Mouse (Mus musculus): ENCODE results near the gene Wwtr1. TPM values are rescaled to one million over a fixed set of nuclear protein-coding genes. Genes with fewer than 3 reads are reported as not detected.
A peak's percentile ranks its signal among the peaks of the same experiment; 100 is the strongest.

Wwtr1 gene
- 30.2 and 30.9 TPM in 2 replicates for polyA plus RNA-seq (2014; fragmentation: Nextera tagmentation; extraction: Ambion mirVana)

- no peaks in the 10 kb centered on the region for H3K27me3 ChIP-seq (replicated peaks; ENCODE audit: control insufficient read depth, insufficient read depth, low read length)
- peaks cover 22% of the 10 kb centered on the region for H3K4me1 ChIP-seq (ENCODE audit: control insufficient read depth, insufficient read depth, low read length)
- peak within 1 kb of the TSS; percentile 95 for H3K27ac ChIP-seq (replicated peaks; ENCODE audit: low read depth, low read length)
- H3K36me3 ChIP-seq (ENCODE audit: control insufficient read depth, insufficient read depth, low read length) = peaks cover 5% of the 10 kb centered on the region
- DNase-seq (ENCODE audit: low spot score) = peak; percentile 98
- peak within 1 kb of the TSS; percentile 84 for H3K4me2 ChIP-seq (ENCODE audit: low read depth, low read length)
- peak within 1 kb of the TSS; percentile 85 for H3K9ac ChIP-seq (ENCODE audit: low read depth, low read length)
- ATAC-seq (ENCODE audit: low read depth) = peak; percentile 93
- 0% methylated on average over 22 of the region's 36 CpGs for WGBS
- no peaks in the 10 kb centered on the region for H3K9me3 ChIP-seq (ENCODE audit: control insufficient read depth, low read length)
- peak within 1 kb of the TSS; percentile 83 for H3K4me3 ChIP-seq (ENCODE audit: low read depth, low read length)
Observed at GRCm38 (mm10) chr3:57575660-57576055, at the start of gene Wwtr1. TSS of gene Wwtr1 (minus strand) at chr3:57575910.

- no peak for DNase-seq (ENCODE audit: low spot score)
- Histone ChIP-seq H3K4me3 (ENCODE audit: low read depth, low read length) (no peak overlapping the region), H3K4me2 (ENCODE audit: low read depth, low read length) (no peak overlapping the region), H3K36me3 (ENCODE audit: control insufficient read depth, insufficient read depth, low read length) (no peaks in the 10 kb centered on the region), H3K9ac (ENCODE audit: low read depth, low read length) (no peak overlapping the region), H3K9me3 (ENCODE audit: control insufficient read depth, low read length) (no peaks in the 10 kb centered on the region), H3K27me3 (replicated peaks; ENCODE audit: control insufficient read depth, insufficient read depth, low read length) (no peaks in the 10 kb centered on the region), H3K4me1 (ENCODE audit: control insufficient read depth, insufficient read depth, low read length) (no peaks in the 10 kb centered on the region), H3K27ac (replicated peaks; ENCODE audit: low read depth, low read length) (no peak overlapping the region)
- ATAC-seq (ENCODE audit: low read depth) = no peak
- WGBS = 78% methylated on average over 4 of the region's 4 CpGs
Observed at GRCm38 (mm10) chr3:57619718-57620117, 44.0 kb upstream of the Wwtr1 start.

- no peak overlapping the region for H3K4me2 ChIP-seq (ENCODE audit: low read depth, low read length)
- no peaks in the 10 kb centered on the region for H3K27me3 ChIP-seq (replicated peaks; ENCODE audit: control insufficient read depth, insufficient read depth, low read length)
- no peak overlapping the region for H3K4me3 ChIP-seq (ENCODE audit: low read depth, low read length)
- no peaks in the 10 kb centered on the region for H3K9me3 ChIP-seq (ENCODE audit: control insufficient read depth, low read length)
- H3K9ac ChIP-seq (ENCODE audit: low read depth, low read length) = no peak overlapping the region
- H3K4me1 ChIP-seq (ENCODE audit: control insufficient read depth, insufficient read depth, low read length) = no peaks in the 10 kb centered on the region
- DNase-seq (ENCODE audit: low spot score) = no peak
- ATAC-seq (ENCODE audit: low read depth) = no peak
- H3K36me3 ChIP-seq (ENCODE audit: control insufficient read depth, insufficient read depth, low read length) = no peaks in the 10 kb centered on the region
- 84% methylated on average over 4 of the region's 4 CpGs for WGBS
- H3K27ac ChIP-seq (replicated peaks; ENCODE audit: low read depth, low read length) = no peak overlapping the region
Observed at GRCm38 (mm10) chr3:57615652-57616051, 39.9 kb upstream of the Wwtr1 start.

GRCm38 (mm10) chr3:57612430-57612997 is 36.8 kb upstream of the Wwtr1 start:
- no peak overlapping the region for H3K4me2 ChIP-seq (ENCODE audit: low read depth, low read length)
- H3K4me3 ChIP-seq (ENCODE audit: low read depth, low read length) = no peak overlapping the region
- H3K27me3 ChIP-seq (replicated peaks; ENCODE audit: control insufficient read depth, insufficient read depth, low read length) = no peaks in the 10 kb centered on the region
- ATAC-seq (ENCODE audit: low read depth) (no peak), DNase-seq (ENCODE audit: low spot score) (no peak)
- no peak overlapping the region for H3K27ac ChIP-seq (replicated peaks; ENCODE audit: low read depth, low read length)
- WGBS = 67% methylated on average over 3 of the region's 3 CpGs
- no peaks in the 10 kb centered on the region for H3K36me3 ChIP-seq (ENCODE audit: control insufficient read depth, insufficient read depth, low read length)
- no peaks in the 10 kb centered on the region for H3K4me1 ChIP-seq (ENCODE audit: control insufficient read depth, insufficient read depth, low read length)
- no peak overlapping the region for H3K9ac ChIP-seq (ENCODE audit: low read depth, low read length)
- no peaks in the 10 kb centered on the region for H3K9me3 ChIP-seq (ENCODE audit: control insufficient read depth, low read length)

GRCm38 (mm10) chr3:57611776-57612175 is 36.1 kb upstream of the Wwtr1 start:
- Histone ChIP-seq H3K27me3 (replicated peaks; ENCODE audit: control insufficient read depth, insufficient read depth, low read length) (no peaks in the 10 kb centered on the region), H3K4me2 (ENCODE audit: low read depth, low read length) (no peak overlapping the region), H3K36me3 (ENCODE audit: control insufficient read depth, insufficient read depth, low read length) (no peaks in the 10 kb centered on the region), H3K9me3 (ENCODE audit: control insufficient read depth, low read length) (no peaks in the 10 kb centered on the region), H3K4me1 (ENCODE audit: control insufficient read depth, insufficient read depth, low read length) (no peaks in the 10 kb centered on the region), H3K9ac (ENCODE audit: low read depth, low read length) (no peak overlapping the region), H3K27ac (replicated peaks; ENCODE audit: low read depth, low read length) (no peak overlapping the region), H3K4me3 (ENCODE audit: low read depth, low read length) (no peak overlapping the region)
- WGBS = 73% methylated on average over 7 of the region's 7 CpGs
- ATAC-seq (ENCODE audit: low read depth) (no peak), DNase-seq (ENCODE audit: low spot score) (no peak)

GRCm38 (mm10) chr3:57604618-57605015 is 28.9 kb upstream of the Wwtr1 start:
- Histone ChIP-seq H3K4me2 (ENCODE audit: low read depth, low read length) (no peak overlapping the region), H3K9me3 (ENCODE audit: control insufficient read depth, low read length) (no peaks in the 10 kb centered on the region), H3K36me3 (ENCODE audit: control insufficient read depth, insufficient read depth, low read length) (no peaks in the 10 kb centered on the region), H3K27ac (replicated peaks; ENCODE audit: low read depth, low read length) (peak overlapping the region; percentile 46), H3K4me3 (ENCODE audit: low read depth, low read length) (no peak overlapping the region), H3K4me1 (ENCODE audit: control insufficient read depth, insufficient read depth, low read length) (no peaks in the 10 kb centered on the region), H3K9ac (ENCODE audit: low read depth, low read length) (no peak overlapping the region), H3K27me3 (replicated peaks; ENCODE audit: control insufficient read depth, insufficient read depth, low read length) (no peaks in the 10 kb centered on the region)
- 26% methylated on average over 1 of the region's 1 CpGs for WGBS
- ATAC-seq (ENCODE audit: low read depth) (peak; percentile 79; the same call in 1 of the 2 replicates), DNase-seq (ENCODE audit: low spot score) (peak; percentile 90)

- no peak overlapping the region for H3K4me3 ChIP-seq (ENCODE audit: low read depth, low read length)
- peak overlapping the region; percentile 39 for H3K27ac ChIP-seq (replicated peaks; ENCODE audit: low read depth, low read length)
- ATAC-seq (ENCODE audit: low read depth) (no peak; the same call in 1 of the 2 replicates), DNase-seq (ENCODE audit: low spot score) (peak; percentile 19)
- no peak overlapping the region for H3K4me2 ChIP-seq (ENCODE audit: low read depth, low read length)
- H3K9me3 ChIP-seq (ENCODE audit: control insufficient read depth, low read length) = no peaks in the 10 kb centered on the region
- H3K9ac ChIP-seq (ENCODE audit: low read depth, low read length) = no peak overlapping the region
- H3K27me3 ChIP-seq (replicated peaks; ENCODE audit: control insufficient read depth, insufficient read depth, low read length) = no peaks in the 10 kb centered on the region
- no peaks in the 10 kb centered on the region for H3K4me1 ChIP-seq (ENCODE audit: control insufficient read depth, insufficient read depth, low read length)
- no peaks in the 10 kb centered on the region for H3K36me3 ChIP-seq (ENCODE audit: control insufficient read depth, insufficient read depth, low read length)
- 58% methylated on average over 5 of the region's 5 CpGs for WGBS
Observed at GRCm38 (mm10) chr3:57603891-57604617, 28.3 kb upstream of the Wwtr1 start.

- 70% methylated on average over 4 of the region's 4 CpGs for WGBS
Observed at GRCm38 (mm10) chr3:57602610-57603009, 26.9 kb upstream of the Wwtr1 start.

GRCm38 (mm10) chr3:57596566-57596965 is 20.9 kb upstream of the Wwtr1 start:
- DNase-seq (ENCODE audit: low spot score) (no peak), ATAC-seq (ENCODE audit: low read depth) (no peak)
- Histone ChIP-seq H3K4me1 (ENCODE audit: control insufficient read depth, insufficient read depth, low read length) (no peaks in the 10 kb centered on the region), H3K27me3 (replicated peaks; ENCODE audit: control insufficient read depth, insufficient read depth, low read length) (no peaks in the 10 kb centered on the region), H3K9ac (ENCODE audit: low read depth, low read length) (no peak overlapping the region), H3K36me3 (ENCODE audit: control insufficient read depth, insufficient read depth, low read length) (no peaks in the 10 kb centered on the region), H3K4me3 (ENCODE audit: low read depth, low read length) (no peak overlapping the region), H3K27ac (replicated peaks; ENCODE audit: low read depth, low read length) (no peak overlapping the region), H3K9me3 (ENCODE audit: control insufficient read depth, low read length) (no peaks in the 10 kb centered on the region), H3K4me2 (ENCODE audit: low read depth, low read length) (no peak overlapping the region)
- WGBS = 62% methylated on average over 7 of the region's 7 CpGs

More at GRCm38 (mm10) chr3:57602610-57603009, 26.9 kb upstream of the Wwtr1 start:
- H3K27me3 ChIP-seq (replicated peaks; ENCODE audit: control insufficient read depth, insufficient read depth, low read length) = no peaks in the 10 kb centered on the region
- H3K4me1 ChIP-seq (ENCODE audit: control insufficient read depth, insufficient read depth, low read length) = no peaks in the 10 kb centered on the region
- no peak overlapping the region for H3K27ac ChIP-seq (replicated peaks; ENCODE audit: low read depth, low read length)
- H3K4me2 ChIP-seq (ENCODE audit: low read depth, low read length) = no peak overlapping the region
- H3K9ac ChIP-seq (ENCODE audit: low read depth, low read length) = no peak overlapping the region
- H3K36me3 ChIP-seq (ENCODE audit: control insufficient read depth, insufficient read depth, low read length) = no peaks in the 10 kb centered on the region
- H3K9me3 ChIP-seq (ENCODE audit: control insufficient read depth, low read length) = no peaks in the 10 kb centered on the region
- DNase-seq (ENCODE audit: low spot score) (no peak), ATAC-seq (ENCODE audit: low read depth) (no peak)
- H3K4me3 ChIP-seq (ENCODE audit: low read depth, low read length) = no peak overlapping the region
